Mouse (Mus musculus) spleen, postnatal 36 days (tissue): ENCODE results near the gene Kdm4b.

Source experiments
- DNase-seq, 2 experiments: peaks; one replicate each; pipeline ENCODE4 v3.0.0; 2022; ENCODE audit warnings: low spot score in 2 of 2, mixed read lengths in 1 of 2

The Kdm4b gene

DNA sequence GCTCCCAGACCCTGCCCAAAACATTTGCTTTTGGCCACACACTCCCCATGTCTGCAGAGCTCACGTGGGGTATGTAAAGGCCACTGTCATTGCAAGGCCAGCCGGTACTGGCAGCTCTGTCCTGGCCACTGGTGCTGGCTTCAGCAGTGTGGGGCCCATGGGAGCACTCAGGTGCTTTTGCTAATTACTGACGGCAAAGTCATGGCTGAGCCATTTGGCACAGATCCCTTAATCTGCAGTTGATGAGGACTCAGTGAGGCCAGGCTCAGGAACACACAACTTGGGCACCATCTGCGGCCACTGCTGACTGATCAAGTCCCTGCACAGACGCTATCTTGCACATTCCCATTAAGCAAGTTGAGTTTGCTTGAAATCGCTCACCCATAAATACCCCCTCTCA, 59.0 kb downstream of the Kdm4b start:
- DNase-seq: no peak

DNA sequence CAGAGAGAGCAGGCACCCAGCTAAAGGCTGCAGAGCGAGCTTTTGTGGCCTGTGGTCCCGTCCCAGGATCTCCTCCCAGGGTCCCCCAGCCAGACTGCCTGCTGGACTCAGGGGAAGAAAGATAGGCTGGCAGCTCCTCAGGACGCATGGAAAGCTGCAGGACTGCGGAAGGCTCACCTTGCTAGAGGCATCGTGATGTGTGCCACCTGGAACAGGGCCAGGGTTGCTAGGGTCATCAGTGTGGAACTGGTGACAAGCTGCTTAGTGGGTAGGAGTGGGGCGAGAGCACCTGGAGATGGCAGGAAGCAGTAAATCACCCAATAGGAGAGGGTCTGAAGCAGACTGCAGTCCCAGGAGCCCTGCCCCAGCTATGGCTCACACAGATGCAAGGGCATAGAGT, 61.8 kb downstream of the Kdm4b start:
- DNase-seq: no peak

DNA sequence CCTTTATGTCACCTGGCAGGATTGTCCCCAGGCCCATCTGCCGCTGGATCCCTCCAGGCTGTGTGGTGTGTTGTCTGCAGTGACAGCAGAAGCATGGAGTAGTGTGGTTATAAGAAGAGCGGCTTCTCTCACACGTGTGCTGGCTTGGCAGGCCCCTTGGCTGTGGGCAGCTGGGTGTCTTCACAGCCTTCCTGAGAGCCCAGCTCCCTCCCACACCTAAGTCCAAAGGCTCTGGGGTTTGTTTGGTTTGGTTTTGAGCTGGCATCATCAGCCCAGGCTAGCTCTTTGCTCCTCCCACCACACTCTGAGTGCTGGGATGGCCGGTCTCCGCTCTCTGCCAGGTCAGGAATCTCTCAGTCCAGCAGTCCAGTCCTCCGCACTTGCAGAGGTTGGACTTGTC, 67.4 kb downstream of the Kdm4b start:
- DNase-seq: no peak

DNA sequence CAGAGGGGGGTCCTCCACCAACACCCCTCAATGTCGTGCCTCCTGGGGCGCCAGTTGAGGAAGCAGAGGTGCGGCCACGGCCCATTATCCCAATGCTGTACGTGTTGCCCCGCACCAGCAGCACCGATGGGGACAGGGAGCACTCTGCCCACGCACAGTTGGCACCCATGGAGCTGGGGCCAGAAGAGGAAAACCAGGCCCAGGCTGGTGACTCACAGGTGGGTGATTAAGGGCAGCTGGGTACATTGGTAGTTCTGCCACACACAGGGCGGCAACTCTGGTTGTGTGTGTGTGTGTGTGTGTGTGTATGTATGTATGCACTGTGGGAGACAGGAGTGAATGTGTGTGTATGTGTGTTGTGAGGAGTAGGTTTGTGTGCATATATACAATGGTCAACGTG, 68.0 kb downstream of the Kdm4b start:
- no peak for DNase-seq

DNA sequence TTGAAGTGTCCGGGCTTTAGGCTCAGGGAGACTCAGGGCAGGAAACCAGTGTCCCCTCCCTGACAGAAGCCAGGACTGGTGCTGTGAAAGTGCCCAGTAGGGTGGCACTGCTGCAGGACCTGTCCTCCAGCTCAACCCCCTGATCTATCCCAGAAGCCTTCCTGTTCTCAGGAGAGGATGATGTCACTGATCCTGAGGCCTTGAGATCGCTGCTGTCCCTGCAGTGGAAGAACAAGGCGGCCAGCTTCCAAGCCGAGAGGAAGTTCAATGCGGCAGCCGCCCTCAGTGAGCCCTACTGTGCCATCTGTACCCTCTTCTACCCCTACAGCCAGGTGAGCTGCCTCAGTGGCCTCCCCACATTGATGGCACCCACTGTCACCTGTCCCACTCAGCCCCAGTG, 70.2 kb downstream of the Kdm4b start:
- DNase-seq: no peak

DNA sequence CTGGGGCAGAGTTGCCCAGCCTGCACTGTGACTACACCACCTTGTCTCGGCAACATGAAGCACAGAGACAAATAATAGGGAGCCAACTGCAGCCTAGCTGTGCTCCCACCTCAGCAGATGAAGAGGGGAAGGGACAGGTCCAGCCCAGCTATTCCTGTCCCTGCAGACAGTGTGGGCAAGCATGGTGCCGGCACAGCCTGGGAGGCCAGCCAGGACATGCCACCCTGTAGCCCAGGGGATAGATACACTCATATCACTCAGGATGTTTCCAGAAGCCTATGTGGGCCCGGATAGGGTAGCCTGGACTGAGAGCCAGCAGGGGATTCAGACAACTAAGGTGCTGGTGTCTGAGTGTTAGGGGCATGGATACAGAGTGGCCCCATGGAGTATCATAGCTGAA, 74.4 kb downstream of the Kdm4b start:
- DNase-seq: no peak

DNA sequence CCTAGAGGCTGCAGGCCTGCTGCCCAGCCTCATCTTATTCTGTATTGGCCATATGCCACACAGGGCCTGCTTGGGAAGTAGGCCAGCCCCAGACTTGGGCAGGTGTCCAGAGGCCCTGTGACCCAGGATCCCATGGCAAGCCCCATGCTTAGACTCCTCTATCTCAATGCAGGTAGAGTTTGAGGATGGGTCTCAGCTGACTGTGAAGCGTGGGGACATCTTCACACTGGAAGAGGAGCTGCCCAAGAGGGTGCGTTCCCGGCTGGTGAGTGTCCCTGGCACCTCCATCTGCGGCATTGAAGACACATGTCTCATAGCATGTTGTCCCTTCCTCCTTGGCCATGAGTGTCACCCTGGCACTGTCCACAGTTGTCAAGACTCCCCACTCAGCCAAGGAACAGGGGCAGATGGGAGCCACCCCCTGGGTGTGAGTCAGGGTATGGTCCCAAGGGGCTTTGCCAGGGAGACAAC, 75.2 kb downstream of the Kdm4b start:
- DNase-seq: no peak

DNA sequence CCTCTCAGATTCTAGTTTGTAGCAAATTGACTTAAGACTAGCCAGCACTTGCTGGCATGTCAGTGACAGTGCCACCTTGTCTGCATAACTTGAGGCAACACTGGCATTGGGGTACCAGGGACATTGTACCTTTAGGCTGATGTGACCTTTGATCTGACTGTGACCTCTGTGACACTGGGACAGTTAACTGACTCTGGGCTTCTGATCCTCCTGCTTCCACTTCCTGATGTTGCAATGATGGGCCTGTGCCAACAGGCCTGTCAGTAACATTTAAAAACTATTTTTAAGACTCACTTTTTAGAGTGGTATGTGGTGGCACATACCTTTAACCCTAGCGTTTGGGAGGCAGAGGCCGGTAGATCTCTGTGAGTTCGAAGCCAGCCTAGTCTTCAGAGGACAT, 79.5 kb downstream of the Kdm4b start:
- DNase-seq: no peak

DNA sequence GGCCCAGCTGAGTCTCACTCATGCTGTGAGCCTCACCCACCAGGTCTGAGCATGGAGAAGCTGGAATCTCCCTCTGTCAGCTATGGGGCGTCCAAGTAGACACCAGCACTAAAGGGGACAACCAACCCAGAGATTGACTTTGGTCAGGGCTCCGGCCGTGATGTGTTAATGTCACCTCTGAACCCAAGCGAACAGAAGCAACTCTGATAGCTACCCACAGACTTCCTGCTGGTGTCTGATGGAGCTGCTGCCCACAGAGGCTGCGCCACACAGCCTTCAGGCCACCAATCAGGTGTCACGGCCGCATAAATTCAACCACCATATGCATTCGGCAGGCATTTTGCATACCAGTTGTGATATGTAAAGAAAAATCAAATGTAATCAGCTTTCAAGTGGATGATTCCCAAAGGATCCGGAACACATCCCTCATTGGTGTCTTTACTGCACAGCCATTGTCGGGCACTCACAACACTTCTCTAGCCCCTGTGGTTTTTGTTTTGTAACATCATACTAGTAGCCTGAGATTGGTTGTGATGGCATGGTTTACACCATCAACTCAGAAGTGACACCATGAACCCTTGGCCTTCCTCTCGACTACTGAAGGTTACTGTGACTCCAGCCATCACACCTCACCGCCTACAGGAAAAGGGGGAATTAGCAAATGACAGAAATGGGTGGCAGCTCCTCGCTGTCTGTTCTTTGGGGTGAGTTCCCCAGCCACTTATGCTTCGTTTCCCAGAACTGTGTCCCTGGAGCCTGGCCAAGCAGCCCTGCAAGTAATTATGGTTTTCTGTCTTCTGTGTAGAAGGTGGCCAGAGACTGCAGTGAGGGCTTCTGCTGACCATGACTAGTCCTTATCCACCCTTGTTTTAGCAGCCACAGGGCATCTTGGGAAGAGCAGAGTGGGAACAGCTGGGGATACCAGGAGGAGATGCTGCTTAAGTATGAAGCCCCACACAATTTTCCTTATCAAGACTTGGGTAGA, 80.3 kb downstream of the Kdm4b start:
- DNase-seq: no peak

DNA sequence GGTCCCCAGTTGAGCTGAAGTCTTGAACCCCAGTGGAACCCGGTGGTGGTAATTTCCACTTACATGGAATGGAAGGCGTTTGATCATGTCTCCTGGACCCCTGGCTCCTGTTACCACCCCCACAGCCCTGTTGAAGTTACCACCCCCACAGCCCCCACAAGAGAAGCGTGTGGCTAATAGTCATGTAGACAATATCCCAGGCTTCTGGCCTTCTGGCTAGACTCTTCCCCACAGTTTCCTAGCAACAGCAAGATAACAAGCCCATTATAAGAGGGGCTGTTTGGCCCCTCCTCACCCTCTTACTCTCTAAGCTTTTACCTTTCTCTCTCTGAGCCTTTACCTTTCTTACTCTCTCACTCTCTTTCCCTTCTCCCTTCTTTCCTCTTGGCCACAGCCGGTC, 81.0 kb downstream of the Kdm4b start:
- no peak for DNase-seq

DNA sequence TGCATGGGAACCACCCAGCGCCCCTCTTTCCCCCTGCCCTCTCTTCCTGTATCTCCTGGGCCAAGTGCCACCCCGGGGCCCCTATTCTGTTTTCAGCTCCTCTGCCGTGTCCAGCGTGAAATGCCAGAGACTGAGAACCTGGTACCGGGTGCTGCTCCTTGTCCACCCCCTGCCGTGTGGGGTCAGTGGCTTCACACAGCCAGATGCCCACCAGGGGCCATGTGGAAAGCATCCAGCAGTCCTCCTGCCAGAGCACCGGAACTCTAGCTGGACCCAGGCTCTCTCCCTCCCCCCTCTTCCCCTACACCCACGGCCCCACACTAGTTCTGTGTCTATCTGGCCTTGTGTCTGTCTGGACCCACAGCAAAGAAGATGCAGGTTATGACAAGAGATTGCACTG, 81.5 kb downstream of the Kdm4b start:
- no peak for DNase-seq

DNA sequence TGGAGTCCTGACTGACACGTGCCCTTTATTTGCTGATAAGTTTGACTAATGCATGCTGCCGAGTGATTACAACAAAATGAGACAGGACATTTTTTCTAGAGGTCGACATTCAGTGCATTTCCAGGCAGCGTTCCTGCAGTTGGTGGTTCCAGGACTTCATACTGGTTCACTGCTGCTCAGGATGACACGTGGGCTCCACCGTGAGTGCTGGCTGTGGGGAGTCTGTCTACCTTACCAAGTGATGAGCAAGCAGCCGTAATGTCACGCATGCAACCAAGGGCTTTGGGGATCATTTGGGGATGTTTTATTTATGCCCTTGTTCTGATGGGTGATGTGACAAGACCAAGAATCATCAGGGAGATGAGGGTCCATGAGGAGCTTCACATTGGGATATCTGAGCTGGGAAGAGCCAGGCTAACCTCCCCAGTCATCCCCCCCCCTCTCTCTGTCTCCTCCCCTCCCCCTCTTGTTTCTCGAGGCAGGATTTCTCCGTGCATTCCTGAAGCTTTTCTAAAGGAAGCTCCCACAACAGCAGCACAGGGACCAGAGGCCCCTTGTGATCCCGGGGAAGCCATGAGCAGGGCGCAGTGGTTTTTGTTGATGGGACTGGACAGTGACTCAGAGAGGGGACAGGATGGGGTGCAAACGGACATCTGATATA, 83.2 kb downstream of the Kdm4b start:
- no peak for DNase-seq

DNA sequence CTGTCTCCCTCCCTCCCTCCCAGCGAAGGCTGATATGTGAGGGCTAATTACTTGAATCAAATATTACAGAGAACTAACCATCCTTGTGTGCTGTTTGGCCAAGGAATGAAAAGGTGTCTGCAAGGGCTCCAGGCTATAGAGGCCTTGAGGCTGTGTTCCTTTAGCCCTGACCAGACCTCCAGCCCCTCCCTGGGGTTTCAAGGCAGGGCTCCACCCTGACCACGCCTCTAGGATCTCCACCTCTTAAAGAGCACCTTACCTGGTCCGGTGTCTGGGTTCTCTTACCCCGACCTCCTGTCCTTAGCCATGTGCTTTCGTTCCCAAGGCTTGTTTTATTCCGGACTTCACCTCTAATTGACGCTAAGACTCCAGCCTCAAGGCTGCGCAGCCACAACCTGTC, 83.9 kb downstream of the Kdm4b start:
- DNase-seq: no peak

DNA sequence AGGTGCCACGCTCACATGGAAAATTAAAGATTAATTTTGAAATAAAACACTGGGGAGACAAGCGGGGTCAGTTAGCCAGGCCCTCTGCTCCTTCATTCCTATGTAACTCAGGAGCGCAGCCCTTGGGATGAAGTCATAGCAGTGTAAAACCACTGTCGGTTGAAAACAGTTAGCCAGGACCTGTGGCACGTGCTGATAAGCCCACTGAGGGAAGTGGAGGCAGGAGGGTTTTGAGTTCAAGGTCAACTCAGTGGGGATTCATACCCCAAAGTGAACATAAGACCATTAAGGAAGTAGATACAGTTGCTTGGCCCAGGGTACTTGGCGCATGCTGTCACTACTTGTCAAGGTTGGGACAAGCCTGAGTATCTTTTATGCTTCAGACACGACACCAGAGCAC, 85.6 kb downstream of the Kdm4b start:
- no peak for DNase-seq

DNA sequence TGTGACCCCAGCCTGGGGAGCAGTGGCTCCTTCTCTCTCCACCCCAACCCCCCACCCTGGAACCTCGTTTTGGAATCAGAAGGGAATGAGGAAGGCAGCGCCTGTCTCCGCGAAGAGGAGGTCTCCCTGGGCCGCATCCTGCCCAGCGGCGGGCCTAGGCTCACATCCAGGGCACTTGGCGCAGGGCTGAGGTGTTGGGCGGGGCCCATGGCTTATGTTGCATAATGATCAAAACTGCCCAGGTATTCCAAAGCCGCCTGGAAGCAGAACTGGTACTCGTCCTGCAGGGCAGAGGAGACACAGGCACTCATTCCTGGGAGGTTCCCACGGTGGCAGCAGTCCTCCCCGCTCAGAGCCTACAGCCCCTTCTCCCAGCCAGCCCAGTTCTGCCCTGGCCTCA, 87.3 kb downstream of the Kdm4b start:
- no peak for DNase-seq

DNA sequence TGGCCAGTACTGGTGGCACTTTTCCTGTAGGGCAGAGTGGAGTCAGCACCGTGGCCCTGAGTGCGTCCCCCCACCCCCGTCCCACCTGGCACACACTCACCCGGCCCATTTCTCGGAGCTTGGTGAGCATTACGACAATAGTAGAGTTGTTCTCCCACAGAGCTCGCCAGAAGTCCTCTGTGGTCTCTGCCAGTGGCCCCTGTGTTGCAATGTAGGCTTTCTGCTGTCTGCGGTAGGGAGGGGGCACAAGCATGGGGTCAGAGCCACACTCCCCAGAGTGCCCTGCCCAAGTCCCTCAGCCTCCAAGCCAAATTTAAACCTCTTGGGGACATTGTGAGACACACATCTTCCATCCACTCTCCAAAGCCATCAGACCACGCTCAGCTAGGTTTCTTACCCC, 88.9 kb downstream of the Kdm4b start:
- DNase-seq: no peak

DNA sequence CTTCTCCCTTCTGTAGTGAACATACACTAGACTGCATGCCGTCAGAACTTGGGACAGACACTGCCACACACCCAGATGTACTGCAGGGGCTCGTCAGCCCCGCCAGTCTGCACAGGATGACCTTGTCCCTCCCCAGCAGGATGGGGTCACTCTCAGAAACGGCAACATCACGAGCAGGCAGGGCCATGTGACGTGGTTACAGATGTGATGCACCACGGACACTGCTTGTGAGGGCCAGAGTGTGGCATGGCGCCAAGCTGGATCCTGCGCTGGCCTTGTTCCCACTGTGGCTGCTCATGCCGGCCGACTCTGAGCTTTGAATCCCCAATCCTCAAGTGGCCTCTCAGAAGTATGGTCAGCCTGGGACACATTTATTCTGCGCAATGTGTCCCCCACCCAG, 92.4 kb downstream of the Kdm4b start:
- no peak for DNase-seq

DNA sequence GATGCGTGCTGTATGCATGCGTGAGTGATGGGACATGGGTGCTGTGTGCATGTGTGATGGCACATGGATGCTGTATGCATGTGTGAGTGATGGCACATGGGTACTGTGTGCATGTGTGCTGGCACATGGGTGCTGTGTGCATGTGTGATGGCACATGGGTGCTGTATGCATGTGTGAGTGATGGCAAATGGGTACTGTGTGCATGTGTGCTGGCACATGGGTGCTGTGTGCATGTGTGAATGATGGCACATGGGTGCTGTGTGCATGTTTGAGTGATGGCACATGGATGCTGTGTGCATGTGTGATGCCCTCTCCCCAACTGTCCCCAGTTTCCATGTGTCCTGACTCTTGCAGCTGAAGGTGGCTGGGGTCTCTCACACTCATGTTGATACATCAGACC, 94.2 kb downstream of the Kdm4b start:
- no peak for DNase-seq

DNA sequence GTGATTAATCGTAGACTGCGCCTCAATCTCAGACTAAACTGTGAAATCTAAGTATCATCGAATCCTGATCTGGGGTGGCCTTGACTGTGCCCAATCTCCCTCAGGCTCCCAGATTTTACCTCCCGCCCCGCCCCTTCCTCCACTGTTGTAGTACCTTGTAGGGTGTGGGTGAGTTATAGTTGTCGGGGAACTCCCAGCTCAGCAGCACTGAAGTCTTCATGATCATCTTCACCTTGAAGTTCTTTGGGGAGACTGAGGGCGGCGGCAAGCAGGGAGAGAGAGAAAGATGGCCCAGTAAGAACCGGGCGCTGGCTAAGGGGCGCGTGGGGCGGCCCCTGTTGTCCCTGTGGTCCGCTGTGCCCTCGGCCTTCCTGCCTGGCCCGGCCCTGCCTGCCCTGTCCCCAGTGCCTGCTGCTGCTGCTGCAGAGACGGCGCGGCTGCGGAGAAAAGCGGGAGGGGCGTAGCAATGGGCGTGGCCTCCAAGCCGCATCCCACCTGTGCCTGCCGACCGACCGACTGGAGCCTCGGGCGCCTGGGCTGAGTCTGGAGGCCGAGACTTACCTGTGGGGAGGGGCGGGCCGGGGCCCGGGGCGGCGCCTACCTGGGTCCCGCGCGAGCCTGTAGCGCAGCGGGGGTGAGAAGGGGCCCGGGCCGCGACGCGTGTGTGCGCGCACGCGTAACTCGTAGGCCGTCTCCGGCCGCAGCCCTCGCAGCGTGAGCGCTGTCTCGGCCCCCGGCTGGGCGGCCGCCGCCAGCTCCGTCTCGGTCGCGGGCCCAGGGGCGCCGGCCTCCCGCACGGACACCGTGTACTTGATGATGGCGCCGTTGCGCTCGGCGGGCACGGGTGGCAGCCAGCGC, 99.1 kb downstream of the Kdm4b start:
- DNase-seq: peak; percentile 33 to 39

DNA sequence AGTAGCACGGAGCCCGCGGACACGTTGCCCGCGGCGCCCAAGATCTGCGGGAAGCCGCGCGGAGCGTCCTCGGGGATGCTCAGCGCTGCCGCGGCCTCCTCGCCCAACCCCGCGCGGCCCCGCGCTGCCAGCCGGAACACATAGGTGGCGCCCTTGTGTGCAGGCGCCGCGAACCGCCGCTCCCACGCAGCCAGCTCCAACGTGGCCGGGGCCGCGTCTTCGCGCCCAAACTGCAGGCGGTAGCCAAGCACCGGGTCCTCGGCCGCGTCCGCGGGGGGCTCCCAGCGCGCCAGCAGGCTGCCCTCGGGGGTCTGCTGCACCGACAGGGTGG, 99.7 kb downstream of the Kdm4b start:
- peak; percentile 61 to 68 for DNase-seq

DNA sequence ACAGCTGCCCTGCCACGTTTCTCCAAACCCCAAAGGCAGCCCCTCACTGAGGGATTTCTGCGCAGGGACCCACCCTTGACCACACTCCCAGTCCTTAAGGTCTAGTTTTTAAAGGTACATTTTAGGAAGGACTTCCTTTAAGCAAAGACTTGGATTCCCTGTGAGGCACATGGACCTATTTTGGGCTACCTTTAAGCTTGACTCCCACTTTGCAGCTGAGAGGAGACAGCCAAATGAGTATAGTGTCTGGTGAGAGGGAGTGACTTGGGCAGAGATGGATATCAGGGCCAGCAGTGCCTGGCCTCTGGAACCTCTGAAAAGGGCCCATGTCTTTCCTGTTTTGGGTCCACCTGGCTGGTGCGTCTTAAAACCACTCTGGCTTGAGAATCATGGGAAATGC, 100.1 kb downstream of the Kdm4b start:
- no peak for DNase-seq

DNA sequence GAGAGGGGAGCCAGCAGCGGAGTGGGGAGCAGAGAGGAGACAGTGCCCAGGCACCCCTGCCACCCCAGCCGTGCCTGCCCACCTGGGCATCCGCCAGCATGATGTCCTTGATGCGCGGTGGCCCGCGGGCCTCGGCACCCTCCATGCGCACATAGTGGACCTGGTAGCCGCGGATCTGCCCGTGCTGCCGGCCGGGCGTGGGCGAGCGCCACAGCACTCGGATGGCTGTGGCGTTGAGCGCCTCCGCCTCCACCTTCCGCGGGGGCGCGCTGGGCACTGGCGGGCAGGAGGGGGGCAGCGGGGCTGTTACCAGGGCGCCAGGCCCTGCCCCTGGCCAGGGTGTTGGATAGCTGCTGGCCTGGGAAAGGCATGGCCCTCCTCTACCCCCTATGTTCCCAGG, 102.0 kb downstream of the Kdm4b start:
- DNase-seq: no peak
